Mouse (Mus musculus) inflammation-experienced regulatory T-cells, adult 6 months (primary cell): ENCODE data around the gene Rab3gap2. TPM values are rescaled to one million over a fixed set of nuclear protein-coding genes. Genes with fewer than 3 reads are reported as not detected.

ENCODE experiments used
- ATAC-seq: one replicate; pipeline ENCODE4 v1.8.0; 2017
- polyA plus RNA-seq, 3 experiments: library from polyadenylated mRNA; unstranded; fragments of 100-300 nt; shearing (Covaris generic); gene quantifications; one replicate each; pipeline ENCODE4 v1.2.1; 2017

The Rab3gap2 gene
- 10 to 100 TPM; 12.7 to 16.1 (median 15.8) TPM for polyA plus RNA-seq

GRCm38 (mm10) chr1:185203909-185204661 is at the start of gene Rab3gap2:
Gene Rab3gap2 (plus strand): TSS chr1:185204117.
- peak; percentile 74 for ATAC-seq

- ATAC-seq = no peak
Observed at GRCm38 (mm10) chr1:185173641-185174040, 30.3 kb upstream of the Rab3gap2 start.

GRCm38 (mm10) chr1:185177860-185178259 is 26.1 kb upstream of the Rab3gap2 start:
- ATAC-seq = no peak

- no peak for ATAC-seq
Observed at GRCm38 (mm10) chr1:185183591-185184330, 20.2 kb upstream of the Rab3gap2 start.

- ATAC-seq = no peak
Observed at GRCm38 (mm10) chr1:185185556-185185955, 18.4 kb upstream of the Rab3gap2 start.

GRCm38 (mm10) chr1:185187135-185187785 is 16.7 kb upstream of the Rab3gap2 start:
- ATAC-seq = no peak

GRCm38 (mm10) chr1:185189901-185190300 is 14.0 kb upstream of the Rab3gap2 start:
- no peak for ATAC-seq

- ATAC-seq = no peak
Observed at GRCm38 (mm10) chr1:185192087-185192486, 11.8 kb upstream of the Rab3gap2 start.

GRCm38 (mm10) chr1:185193509-185193908 is 10.4 kb upstream of the Rab3gap2 start:
- ATAC-seq = peak; percentile 64

- no peak for ATAC-seq
Observed at GRCm38 (mm10) chr1:185196323-185196722, 7.6 kb upstream of the Rab3gap2 start.

GRCm38 (mm10) chr1:185200571-185201395 is 3.1 kb upstream of the Rab3gap2 start:
- ATAC-seq = no peak

- no peak for ATAC-seq
Observed at GRCm38 (mm10) chr1:185201994-185202393, 1.9 kb upstream of the Rab3gap2 start.

- ATAC-seq = peak; percentile 27
Observed at GRCm38 (mm10) chr1:185203196-185203908, 565 bp upstream of the Rab3gap2 start.

GRCm38 (mm10) chr1:185205090-185205489 is 1.2 kb downstream of the Rab3gap2 start:
- peak; percentile 54 for ATAC-seq

- ATAC-seq = peak; percentile 47
Observed at GRCm38 (mm10) chr1:185207851-185208595, 4.1 kb downstream of the Rab3gap2 start.

GRCm38 (mm10) chr1:185208766-185209165 is 4.8 kb downstream of the Rab3gap2 start:
- no peak for ATAC-seq

- no peak for ATAC-seq
Observed at GRCm38 (mm10) chr1:185209641-185210176, 5.8 kb downstream of the Rab3gap2 start.

- no peak for ATAC-seq
Observed at GRCm38 (mm10) chr1:185216360-185216759, 12.4 kb downstream of the Rab3gap2 start.

- ATAC-seq = no peak
Observed at GRCm38 (mm10) chr1:185216762-185217161, 12.8 kb downstream of the Rab3gap2 start.

GRCm38 (mm10) chr1:185217966-185218365 is 14.0 kb downstream of the Rab3gap2 start:
- ATAC-seq = peak; percentile 83

GRCm38 (mm10) chr1:185226889-185227288 is 23.0 kb downstream of the Rab3gap2 start:
- ATAC-seq = no peak
